In the genomic region with DNA sequence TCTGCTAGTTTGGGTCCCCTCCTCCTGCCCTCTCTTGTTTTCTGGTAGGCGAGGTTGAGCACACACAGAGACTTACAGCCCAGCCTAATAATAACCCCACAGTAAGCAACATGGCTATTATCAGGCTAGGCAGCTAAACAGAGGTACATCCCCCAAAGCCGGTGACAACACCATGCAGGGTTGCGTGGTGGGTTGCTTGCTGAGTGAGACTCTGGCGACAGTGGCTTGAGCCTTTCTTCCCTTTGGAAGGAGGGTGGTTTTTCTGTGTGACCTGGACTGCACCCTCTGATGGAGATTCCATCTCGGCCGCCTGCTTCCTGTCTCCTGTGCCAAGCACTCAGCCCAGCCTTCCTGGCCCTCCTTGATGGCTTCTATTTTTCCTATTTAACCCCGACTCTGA, we compare ENCODE assay signal across 10 mouse cellular contexts. TPM values are rescaled to one million over a fixed set of nuclear protein-coding genes. Genes with fewer than 3 reads are reported as not detected.
DNase-seq lines count a peak whose midpoint lies in the region; ATAC-seq and TF ChIP-seq lines count a peak whose summit lies in the region.
"Had no signal": no experiment of that assay in that cellular context is flagged by ENCODE, and none has a peak within 500 bp of the region (broad histone marks: within the 10 kb centered on the region; RNA-seq: fewer than 3 reads in every experiment).

No protein-coding gene starts in this region.

- H3K27ac ChIP-seq in kidney, postnatal 0 days, result no peak overlapping the region

- no peaks in the 10 kb centered on the region for H3K9me3 ChIP-seq in kidney, postnatal 0 days (replicated peaks; ENCODE audit: low read length)

- H3K4me2 ChIP-seq in kidney, postnatal 0 days (ENCODE audit: low read length), result no peak overlapping the region

- peak; percentile 25 for DNase-seq in adrenal gland, adult 2 months
- DNase-seq in adrenal gland, postnatal 4 days (ENCODE audit: low spot score in 2 of 2), result no peak
- peak; percentile 72 for DNase-seq in brain, adult 2 months (ENCODE audit: low read depth, low spot score)
- peak; percentile 50 to 56 for DNase-seq in heart, adult 9 months (ENCODE audit: low spot score in 2 of 2)
- peak; percentile 36 for DNase-seq in kidney, postnatal 0 days (ENCODE audit: low spot score)
- DNase-seq in left cerebral cortex, adult 18-20 months (ENCODE audit: low spot score in 2 of 2), result no peak
- DNase-seq in left cerebral cortex, postnatal 4 days, result no peak
- DNase-seq: spleen, adult 18-20 months had no signal

- H3K36me3 ChIP-seq in kidney, postnatal 0 days (ENCODE audit: insufficient read depth, low read length), result no peaks in the 10 kb centered on the region

- H3K4me1 ChIP-seq in kidney, postnatal 0 days (replicated peaks; ENCODE audit: insufficient read depth, low read length), result peaks cover 28% of the 10 kb centered on the region

- 36% methylated on average over 7 of the region's 7 CpGs for WGBS in kidney, postnatal 0 days

- no peak for ATAC-seq in kidney, postnatal 0 days (replicated peaks; ENCODE audit: low FRiP score, low read depth)
- ATAC-seq in cerebellum, adult (ENCODE audit: insufficient number of reproducible peaks, low FRiP score, low TSS enrichment), result no peak

- intact Hi-C loops in left cerebral cortex, postnatal 4 days (cut with DNase I), result no loop called here

- H3K27me3 ChIP-seq in kidney, postnatal 0 days (ENCODE audit: insufficient read depth, low read length), result no peaks in the 10 kb centered on the region

- H3K4me3 ChIP-seq in kidney, postnatal 0 days (replicated peaks; ENCODE audit: low read depth, low read length), result no peak overlapping the region
- H3K4me3 ChIP-seq: erythroblast, embryonic 14.5 days had no signal

- H3K9ac ChIP-seq in kidney, postnatal 0 days (ENCODE audit: low read depth, low read length), result no peak overlapping the region

- TF ChIP-seq CTCF in kidney, postnatal 0 days (IDR thresholded peaks at IDR 0.05; ENCODE audit: low read depth), result no peak

RNA-seq across cellular contexts. Expression of a gene that starts 56.6 kb away (rescaled TPM):
- total RNA-seq in adrenal gland, adult 2 months (2021), result 10 to 100 TPM; 23.4 to 29.3 TPM
- 3.1 and 4.2 TPM in 2 replicates for polyA plus RNA-seq in adrenal gland, adult 2 months (2012; rRNA removed)
- 10 to 100 TPM; 16.8 to 19.8 TPM for total RNA-seq in adrenal gland, postnatal 4 days (2021)
- 17.0 and 20.2 TPM in 2 replicates for polyA plus RNA-seq in kidney, postnatal 0 days (2015; fragmentation: Nextera tagmentation; extraction: Ambion mirVana)
- 10 to 100 TPM; 12.7 to 12.8 TPM for total RNA-seq in left cerebral cortex, adult 18-20 months (2021)
- 1 to 10 TPM; 5.2 to 6.1 TPM for total RNA-seq in left cerebral cortex, postnatal 4 days (2021)

Comparison
In these comparisons a context has a peak if more than half of its experiments do, and no peak if none do; other contexts are left out.
1. DNase-seq: peak in adrenal gland, adult 2 months (single experiment), brain, adult 2 months (single experiment), heart, adult 9 months (2 of 2) and kidney, postnatal 0 days (single experiment); none in adrenal gland, postnatal 4 days (0 of 2), left cerebral cortex, adult 18-20 months (0 of 2) and left cerebral cortex, postnatal 4 days (single experiment).